Mouse (Mus musculus) kidney, postnatal 14 days (tissue): Measurements from ENCODE around the gene Smpd4.

Experiments used
- DNase-seq: peaks from one replicate; pipeline ENCODE4 v3.0.0; 2022; ENCODE audit warnings: mixed read lengths

Gene Smpd4

GRCm38 (mm10) chr16:17639081-17639480 is 19.9 kb downstream of the Smpd4 start:
- DNase-seq = no peak

- no peak for DNase-seq
Measured at GRCm38 (mm10) chr16:17639951-17640350, 20.8 kb downstream of the Smpd4 start.

- DNase-seq = no peak
Measured at GRCm38 (mm10) chr16:17640706-17641105, 21.6 kb downstream of the Smpd4 start.

- peak; percentile 43 for DNase-seq
Measured at GRCm38 (mm10) chr16:17641301-17641700, 22.1 kb downstream of the Smpd4 start.

- no peak for DNase-seq
Measured at GRCm38 (mm10) chr16:17642311-17642710, 23.2 kb downstream of the Smpd4 start.

GRCm38 (mm10) chr16:17643437-17643990 is 24.4 kb downstream of the Smpd4 start:
- no peak for DNase-seq

GRCm38 (mm10) chr16:17646310-17647114 is 27.4 kb downstream of the Smpd4 start, which contains the start of gene Ccdc74a:
Gene Ccdc74a, plus strand, starts transcription at chr16:17646470.
- DNase-seq = peak; percentile 92

- DNase-seq = no peak
Measured at GRCm38 (mm10) chr16:17647156-17647555, 28.0 kb downstream of the Smpd4 start.

GRCm38 (mm10) chr16:17647566-17648340 is 28.6 kb downstream of the Smpd4 start:
- DNase-seq = no peak

- no peak for DNase-seq
Measured at GRCm38 (mm10) chr16:17649925-17650605, 30.9 kb downstream of the Smpd4 start.

GRCm38 (mm10) chr16:17650711-17651110 is 31.6 kb downstream of the Smpd4 start:
- no peak for DNase-seq

- DNase-seq = no peak
Measured at GRCm38 (mm10) chr16:17652607-17653006, 33.5 kb downstream of the Smpd4 start.

- DNase-seq = no peak
Measured at GRCm38 (mm10) chr16:17653601-17654000, 34.4 kb downstream of the Smpd4 start.

- no peak for DNase-seq
Measured at GRCm38 (mm10) chr16:17654188-17654795, 35.1 kb downstream of the Smpd4 start.

- peak; percentile 30 for DNase-seq
Measured at GRCm38 (mm10) chr16:17656212-17656871, 37.2 kb downstream of the Smpd4 start.

GRCm38 (mm10) chr16:17665568-17665967 is 46.4 kb downstream of the Smpd4 start:
- DNase-seq = no peak

- no peak for DNase-seq
Measured at GRCm38 (mm10) chr16:17669886-17670285, 50.7 kb downstream of the Smpd4 start.
